Mouse (Mus musculus): ENCODE data around the gene Gm10447. TPM values are rescaled to one million over a fixed set of nuclear protein-coding genes. Genes with fewer than 3 reads are reported as not detected.
"Not testable (repeated sequence)": the region's sequence is repeated elsewhere in the genome, so short reads cannot be mapped to it uniquely, and the experiment has no call there.

The Gm10447 gene
- polyA plus RNA-seq, 1 experiment from 2014 or later, result 0.09 TPM

- peaks cover 32% of the 10 kb centered on the region for H3K4me1 ChIP-seq (replicated peaks)
- no peaks in the 10 kb centered on the region for H3K36me3 ChIP-seq (replicated peaks)
- H3K4me2 ChIP-seq, result no peak overlapping the region
- H3K4me3 ChIP-seq (replicated peaks), result no peak overlapping the region
- no peaks in the 10 kb centered on the region for H3K9me3 ChIP-seq (replicated peaks)
- H3K27me3 ChIP-seq, result no peaks in the 10 kb centered on the region
- ATAC-seq (ENCODE audit: insufficient read depth), result no peak
- WGBS (ENCODE audit: insufficient replicate concordance), result 62% methylated on average over 6 of the region's 6 CpGs
- H3K27ac ChIP-seq (replicated peaks), result no peak overlapping the region
- no peak overlapping the region for H3K9ac ChIP-seq
These were observed 20.6 kb downstream of the Gm10447 start for GRCm38 (mm10) chr11:53436338-53436737.

- Histone ChIP-seq H3K27ac (replicated peaks) (no peak overlapping the region), H3K4me2 (no peak overlapping the region), H3K4me1 (replicated peaks) (peaks cover 38% of the 10 kb centered on the region), H3K36me3 (replicated peaks) (no peaks in the 10 kb centered on the region), H3K9me3 (replicated peaks) (no peaks in the 10 kb centered on the region), H3K9ac (no peak overlapping the region), H3K27me3 (no peaks in the 10 kb centered on the region), H3K4me3 (replicated peaks) (no peak overlapping the region)
- WGBS (ENCODE audit: insufficient replicate concordance), result 48% methylated on average over 8 of the region's 8 CpGs
- ATAC-seq (ENCODE audit: insufficient read depth), result no peak
These were observed 21.4 kb downstream of the Gm10447 start for GRCm38 (mm10) chr11:53435504-53435903.

GRCm38 (mm10) chr11:53433057-53433456 is 23.9 kb downstream of the Gm10447 start:
- Histone ChIP-seq H3K27me3 (no peaks in the 10 kb centered on the region), H3K9ac (no peak overlapping the region), H3K9me3 (replicated peaks) (no peaks in the 10 kb centered on the region), H3K4me3 (replicated peaks) (no peak overlapping the region), H3K36me3 (replicated peaks) (peaks cover 11% of the 10 kb centered on the region), H3K4me2 (peak overlapping the region; percentile 38), H3K27ac (replicated peaks) (0 out of 2 replicates have a peak overlapping the region, but pooled peaks have one; percentile 19), H3K4me1 (replicated peaks) (peaks cover 55% of the 10 kb centered on the region)
- 17% methylated on average over 6 of the region's 6 CpGs for WGBS (ENCODE audit: insufficient replicate concordance)
- ATAC-seq (ENCODE audit: insufficient read depth), result no peak

GRCm38 (mm10) chr11:53431347-53432056 is 25.4 kb downstream of the Gm10447 start:
- no peaks in the 10 kb centered on the region for H3K27me3 ChIP-seq
- peaks cover 14% of the 10 kb centered on the region for H3K36me3 ChIP-seq (replicated peaks)
- peaks cover 55% of the 10 kb centered on the region for H3K4me1 ChIP-seq (replicated peaks)
- peak; percentile 18 for ATAC-seq (ENCODE audit: insufficient read depth)
- H3K27ac ChIP-seq (replicated peaks), result peak overlapping the region; percentile 90
- 5% methylated on average over 9 of the region's 9 CpGs for WGBS (ENCODE audit: insufficient replicate concordance)
- H3K4me3 ChIP-seq (replicated peaks), result peak overlapping the region; percentile 96
- H3K9me3 ChIP-seq (replicated peaks), result no peaks in the 10 kb centered on the region
- H3K9ac ChIP-seq, result peak overlapping the region; percentile 28; the same call in 1 of the 2 replicates
- H3K4me2 ChIP-seq, result peak overlapping the region; percentile 87

- WGBS (ENCODE audit: insufficient replicate concordance), result under 1% methylated on average over 44 of the region's 44 CpGs
- H3K36me3 ChIP-seq (replicated peaks), result peaks cover 14% of the 10 kb centered on the region
- no peaks in the 10 kb centered on the region for H3K27me3 ChIP-seq
- H3K4me3 ChIP-seq (replicated peaks), result peak within 1 kb of the TSS; percentile 96
- H3K4me1 ChIP-seq (replicated peaks), result peaks cover 48% of the 10 kb centered on the region
- H3K27ac ChIP-seq (replicated peaks), result peak within 1 kb of the TSS; percentile 90
- ATAC-seq (ENCODE audit: insufficient read depth), result peak; percentile 87
- H3K9me3 ChIP-seq (replicated peaks), result no peaks in the 10 kb centered on the region
- H3K9ac ChIP-seq, result peak within 1 kb of the TSS; percentile 87
- H3K4me2 ChIP-seq, result peak within 1 kb of the TSS; percentile 87
These were observed 26.1 kb downstream of the Gm10447 start, which contains the start of the genes Uqcrq and Gdf9 for GRCm38 (mm10) chr11:53430670-53431346. TSS of gene Uqcrq (minus strand) at chr11:53430831. TSS of gene Gdf9 (plus strand) at chr11:53431023.

GRCm38 (mm10) chr11:53430300-53430669 is 26.6 kb downstream of the Gm10447 start:
- Histone ChIP-seq H3K9ac (peak overlapping the region; percentile 87), H3K27me3 (no peaks in the 10 kb centered on the region), H3K4me1 (replicated peaks) (peaks cover 48% of the 10 kb centered on the region), H3K27ac (replicated peaks) (peak overlapping the region; percentile 90), H3K36me3 (replicated peaks) (peaks cover 14% of the 10 kb centered on the region), H3K4me3 (replicated peaks) (peak overlapping the region; percentile 96), H3K9me3 (replicated peaks) (no peaks in the 10 kb centered on the region), H3K4me2 (peak overlapping the region; percentile 87)
- peak; percentile 29 for ATAC-seq (ENCODE audit: insufficient read depth)
- WGBS (ENCODE audit: insufficient replicate concordance), result under 1% methylated on average over 34 of the region's 34 CpGs

- H3K4me1 ChIP-seq (replicated peaks), result peaks cover 48% of the 10 kb centered on the region
- peaks cover 14% of the 10 kb centered on the region for H3K36me3 ChIP-seq (replicated peaks)
- H3K27ac ChIP-seq (replicated peaks), result 0 out of 2 replicates have a peak overlapping the region, but pooled peaks have one; percentile 90
- peak overlapping the region; percentile 87 for H3K4me2 ChIP-seq
- no peaks in the 10 kb centered on the region for H3K27me3 ChIP-seq
- H3K9me3 ChIP-seq (replicated peaks), result no peaks in the 10 kb centered on the region
- ATAC-seq (ENCODE audit: insufficient read depth), result no peak
- no peak overlapping the region for H3K9ac ChIP-seq
- H3K4me3 ChIP-seq (replicated peaks), result peak overlapping the region; percentile 96
These were observed 27.7 kb downstream of the Gm10447 start for GRCm38 (mm10) chr11:53429182-53429581.

GRCm38 (mm10) chr11:53428716-53429057 is 28.2 kb downstream of the Gm10447 start:
- 82% methylated on average over 5 of the region's 5 CpGs for WGBS (ENCODE audit: insufficient replicate concordance)
- no peak overlapping the region for H3K4me2 ChIP-seq
- no peak overlapping the region for H3K27ac ChIP-seq (replicated peaks)
- no peak for ATAC-seq (ENCODE audit: insufficient read depth)
- H3K9ac ChIP-seq, result no peak overlapping the region
- peaks cover 14% of the 10 kb centered on the region for H3K36me3 ChIP-seq (replicated peaks)
- H3K4me1 ChIP-seq (replicated peaks), result peaks cover 47% of the 10 kb centered on the region
- no peaks in the 10 kb centered on the region for H3K27me3 ChIP-seq
- H3K4me3 ChIP-seq (replicated peaks), result no peak overlapping the region
- no peaks in the 10 kb centered on the region for H3K9me3 ChIP-seq (replicated peaks)

GRCm38 (mm10) chr11:53427993-53428715 is 28.8 kb downstream of the Gm10447 start:
- WGBS (ENCODE audit: insufficient replicate concordance), result 68% methylated on average over 3 of the region's 3 CpGs
- Histone ChIP-seq H3K9me3 (replicated peaks) (no peaks in the 10 kb centered on the region), H3K27me3 (no peaks in the 10 kb centered on the region), H3K36me3 (replicated peaks) (peaks cover 14% of the 10 kb centered on the region), H3K4me1 (replicated peaks) (peaks cover 41% of the 10 kb centered on the region), H3K9ac (no peak overlapping the region), H3K27ac (replicated peaks) (no peak overlapping the region), H3K4me2 (no peak overlapping the region), H3K4me3 (replicated peaks) (no peak overlapping the region)
- ATAC-seq (ENCODE audit: insufficient read depth), result no peak

- not testable (repeated sequence) for H3K4me3 ChIP-seq (replicated peaks); H3K9me3 ChIP-seq (replicated peaks); ATAC-seq (ENCODE audit: insufficient read depth); H3K4me2 ChIP-seq; H3K9ac ChIP-seq; H3K27ac ChIP-seq (replicated peaks); H3K27me3 ChIP-seq
- Histone ChIP-seq H3K36me3 (replicated peaks) (peaks cover 14% of the 10 kb centered on the region), H3K4me1 (replicated peaks) (peaks cover 29% of the 10 kb centered on the region)
- WGBS (ENCODE audit: insufficient replicate concordance), result 67% methylated on average over 3 of the region's 3 CpGs
These were observed 30.0 kb downstream of the Gm10447 start for GRCm38 (mm10) chr11:53426914-53427313.

- peaks cover 18% of the 10 kb centered on the region for H3K4me1 ChIP-seq (replicated peaks)
- H3K4me3 ChIP-seq (replicated peaks), result no peak overlapping the region
- WGBS (ENCODE audit: insufficient replicate concordance), result 78% methylated on average over 6 of the region's 6 CpGs
- no peaks in the 10 kb centered on the region for H3K9me3 ChIP-seq (replicated peaks)
- ATAC-seq (ENCODE audit: insufficient read depth), result no peak
- H3K4me2 ChIP-seq, result no peak overlapping the region
- H3K27me3 ChIP-seq, result no peaks in the 10 kb centered on the region
- H3K9ac ChIP-seq, result no peak overlapping the region
- peaks cover 23% of the 10 kb centered on the region for H3K36me3 ChIP-seq (replicated peaks)
- peak overlapping the region; percentile 12 for H3K27ac ChIP-seq (replicated peaks)
These were observed 31.1 kb downstream of the Gm10447 start for GRCm38 (mm10) chr11:53425711-53426255.

Data from liver, embryonic 15.5 days (tissue).